Mouse (Mus musculus) inflammation-experienced regulatory T-cells (primary cell): ENCODE data around the gene Prkag1. TPM values are rescaled to one million over a fixed set of nuclear protein-coding genes. Genes with fewer than 3 reads are reported as not detected.

Experiments
- polyA plus RNA-seq, 2 experiments: library from polyadenylated mRNA; unstranded; fragments of 100-300 nt; shearing (Covaris generic); gene quantifications; one replicate each; pipeline ENCODE4 v1.2.1; 2017

Prkag1 gene
- polyA plus RNA-seq = 100 to 1,000 TPM in 1 of 2 experiments, 10 to 100 TPM in 1; 97.2 to 156 TPM

DNA sequence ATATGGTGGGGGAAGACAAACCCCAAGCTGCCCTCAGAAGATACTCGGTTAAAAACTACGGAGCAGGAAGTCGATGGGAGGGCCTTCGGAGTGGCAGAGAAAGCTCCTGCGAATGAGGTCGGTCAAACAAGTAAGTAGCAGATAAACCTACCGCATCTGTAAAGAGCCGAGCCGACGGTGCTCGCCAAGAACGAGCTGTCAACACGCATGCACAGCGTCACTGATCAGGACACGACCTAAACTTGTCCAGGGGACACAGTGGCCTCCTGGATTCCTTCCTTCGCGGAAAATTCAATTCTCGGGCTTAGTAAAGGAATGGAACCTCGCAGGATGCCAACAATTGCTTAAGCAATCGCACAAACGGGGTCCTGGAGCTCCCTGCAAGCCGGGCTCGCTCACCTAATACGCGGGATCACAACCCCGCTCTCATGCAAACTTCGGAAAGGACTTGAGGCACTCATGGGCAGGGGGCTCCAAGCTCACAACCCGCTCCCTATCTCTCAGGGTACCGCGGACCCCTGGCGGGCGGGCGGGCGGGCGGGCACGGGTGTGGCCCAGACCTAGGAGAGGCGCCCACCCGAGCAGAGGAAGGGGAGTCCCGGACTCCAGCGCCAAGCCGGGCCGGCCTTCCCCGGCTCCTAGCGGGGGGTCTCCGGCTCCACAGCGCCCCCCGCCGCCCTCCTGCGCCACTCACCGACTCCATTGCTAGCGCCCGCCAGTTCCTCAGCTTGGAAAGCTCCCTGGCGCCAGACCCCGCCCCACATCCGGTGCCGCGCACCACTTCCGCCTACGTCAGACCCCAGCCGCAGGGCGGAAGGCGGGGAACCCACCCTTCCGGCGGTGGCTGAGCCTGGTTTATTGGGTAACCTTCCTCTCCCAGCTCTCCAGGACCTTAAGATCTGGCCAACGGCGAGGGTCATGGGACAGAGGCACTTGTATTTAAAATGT, at the start of gene Prkag1:
Gene Prkag1 (minus strand): TSS at position 786 of the 948 bp plus-strand sequence.

DNA sequence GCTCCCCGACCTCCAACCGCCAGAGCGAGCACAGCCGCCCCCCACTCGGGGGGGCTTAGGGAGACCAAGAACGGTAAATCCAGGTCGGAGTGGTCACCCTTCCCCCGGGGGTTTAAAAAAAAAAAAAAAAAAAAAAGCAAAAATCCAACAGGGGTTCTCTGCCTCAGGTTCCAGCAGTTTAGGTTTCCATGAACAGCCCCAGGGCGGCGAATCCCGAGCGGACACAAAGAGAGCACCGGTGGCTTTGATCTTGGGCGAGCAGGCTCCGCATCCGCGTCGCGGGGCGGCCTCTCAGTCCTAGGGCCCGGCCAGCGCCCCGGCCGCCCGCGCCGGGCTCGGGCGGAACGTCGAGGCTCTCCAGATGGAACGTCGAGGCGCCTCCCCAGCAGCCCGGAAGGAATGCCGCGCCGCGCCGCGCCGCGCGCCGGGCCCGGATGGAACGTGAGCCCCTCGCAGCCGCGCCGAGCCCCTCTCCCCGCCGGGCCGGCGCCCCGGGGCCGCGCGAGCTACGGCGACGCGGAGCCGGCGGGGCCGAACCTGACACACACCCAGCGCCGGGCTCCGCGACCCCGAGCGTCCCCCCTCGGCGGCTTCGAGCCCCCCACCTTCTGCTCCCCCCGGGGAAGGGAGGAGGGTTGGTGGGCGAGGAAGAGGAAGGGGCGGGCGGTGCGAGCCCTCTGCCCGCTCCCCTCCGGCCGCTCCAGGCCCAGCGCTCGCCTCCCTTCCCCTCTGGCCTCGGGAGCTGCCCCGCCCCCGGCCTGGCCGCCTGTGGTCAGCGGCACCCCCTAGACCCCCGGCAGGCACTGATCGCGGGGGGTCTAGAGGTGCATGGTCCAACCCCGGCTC, 40.0 kb upstream of the Prkag1 start, which contains the start of gene Kmt2d:
Gene Kmt2d (minus strand): TSS at position 135 of the 846 bp plus-strand sequence.

DNA sequence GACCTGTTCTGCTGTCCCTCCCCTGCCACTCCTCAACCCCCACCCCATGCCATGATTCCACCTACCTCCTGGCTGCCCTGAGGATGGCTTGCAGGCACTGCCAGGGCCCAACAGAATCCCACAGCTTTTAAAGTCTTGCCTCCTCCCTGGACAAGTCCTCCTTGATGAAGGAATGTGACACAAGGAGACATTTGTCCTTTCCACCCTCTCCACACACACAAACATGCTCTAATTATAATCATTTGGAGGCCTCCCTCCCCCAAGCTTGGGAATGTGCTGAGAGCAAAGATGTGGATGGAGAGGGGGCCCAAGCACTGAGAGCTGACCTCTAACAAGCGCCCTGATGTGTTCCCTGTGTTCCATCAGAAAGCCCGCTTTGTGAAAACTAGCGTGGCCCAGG, 21.9 kb downstream of the Prkag1 start, which contains the start of gene Ddn:
Gene Ddn (minus strand): TSS at position 101 of the 400 bp plus-strand sequence.

GRCm38 (mm10) chr15:98789661-98790535, 41.4 kb downstream of the Prkag1 start, which contains the start of gene Wnt1:
Gene Wnt1 (plus strand): TSS chr15:98789857.

GRCm38 (mm10) chr15:98777762-98778161, 53.6 kb downstream of the Prkag1 start, which contains the start of gene Wnt10b:
Gene Wnt10b (minus strand): TSS chr15:98778150.

Other genes starting within 250 kb of the Prkag1 start
- gene Adcy6, start 221.4 kb downstream of the Prkag1 start, polyA plus RNA-seq = 1 to 10 TPM in 1 of 2 experiments, under 1 TPM in 1; 0.82 to 7.4 TPM
- gene Cacnb3, start 200.7 kb downstream of the Prkag1 start, polyA plus RNA-seq = 1 to 10 TPM in 1 of 2 experiments, under 1 TPM in 1; 0.34 to 4.0 TPM
- gene Ddx23, start 168.6 kb downstream of the Prkag1 start, polyA plus RNA-seq = 10 to 100 TPM; 15.4 to 17.3 TPM
- gene Rnd1, start 154.1 kb downstream of the Prkag1 start, polyA plus RNA-seq = 1 to 10 TPM in 1 of 2 experiments, under 1 TPM in 1; 0.93 to 2.1 TPM
- 1 to 10 TPM in 1 of 2 experiments, under 1 TPM in 1; 0.28 to 2.4 TPM for gene Ccdc65, start 123.3 kb downstream of the Prkag1 start, polyA plus RNA-seq
- gene Fkbp11, start 103.3 kb downstream of the Prkag1 start, polyA plus RNA-seq = 1 to 10 TPM; 1.1 to 4.0 TPM
- 100 to 1,000 TPM; 138 to 147 TPM for gene Arf3, start 68.3 kb downstream of the Prkag1 start, polyA plus RNA-seq
- gene Wnt10b, start 53.4 kb downstream of the Prkag1 start, polyA plus RNA-seq = under 1 TPM; 0.52 to 0.61 TPM
- under 1 TPM in 1 of 2 experiments, not detected in 1; 0.89 TPM for gene Wnt1, start 41.7 kb downstream of the Prkag1 start, polyA plus RNA-seq
- gene Ddn, start 22.0 kb downstream of the Prkag1 start, polyA plus RNA-seq = 1 to 10 TPM in 1 of 2 experiments, not detected in 1; 1.8 TPM
- 10 to 100 TPM; 24.2 to 25.6 TPM for gene Kmt2d, start 39.7 kb upstream of the Prkag1 start, polyA plus RNA-seq
- gene Rhebl1, start 63.0 kb upstream of the Prkag1 start, polyA plus RNA-seq = 10 to 100 TPM in 1 of 2 experiments, 1 to 10 TPM in 1; 9.6 to 12.5 TPM
- gene Dhh, start 67.0 kb upstream of the Prkag1 start, polyA plus RNA-seq = under 1 TPM; 0.37 to 0.56 TPM
- gene Lmbr1l, start 86.7 kb upstream of the Prkag1 start, polyA plus RNA-seq = 10 to 100 TPM; 53.9 to 64.4 TPM
- gene Tuba1b, start 103.0 kb upstream of the Prkag1 start, polyA plus RNA-seq = 100 to 1,000 TPM; 386 to 432 TPM
- gene Gm49450, start 122.0 kb upstream of the Prkag1 start, polyA plus RNA-seq = not detected
- gene Tuba1a, start 122.2 kb upstream of the Prkag1 start, polyA plus RNA-seq = 100 to 1,000 TPM; 157 to 180 TPM
- gene Tuba1c, start 198.4 kb upstream of the Prkag1 start, polyA plus RNA-seq = 10 to 100 TPM; 50.0 to 53.5 TPM
- not detected for gene Prph, start 223.7 kb upstream of the Prkag1 start, polyA plus RNA-seq
- under 1 TPM; 0.17 to 0.36 TPM for gene Troap, start 243.1 kb upstream of the Prkag1 start, polyA plus RNA-seq